Mouse (Mus musculus): ENCODE data around the gene Prtg. TPM values are rescaled to one million over a fixed set of nuclear protein-coding genes. Genes with fewer than 3 reads are reported as not detected.

Gene Prtg
- polyA plus RNA-seq, 1 experiment: not detected

DNA sequence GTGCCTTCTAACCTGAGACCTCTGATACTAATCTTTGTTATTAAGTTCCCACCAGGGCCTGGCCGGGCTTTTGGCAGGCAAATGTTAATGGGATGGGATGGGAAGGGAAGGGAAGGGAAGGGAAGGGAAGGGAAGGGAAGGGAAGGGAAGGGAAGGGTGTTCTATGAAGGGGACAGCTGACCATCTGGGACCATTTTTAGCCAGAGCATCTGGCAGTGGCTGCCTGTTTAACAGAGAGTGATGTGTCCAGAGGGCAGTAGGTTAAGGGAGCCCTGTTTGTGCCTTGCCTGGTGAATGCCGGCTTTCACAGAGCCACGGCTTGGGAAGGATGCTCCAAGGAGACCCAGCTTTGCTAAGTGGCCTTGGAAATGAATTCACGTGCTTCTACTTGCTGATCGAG lies 57.1 kb downstream of the Prtg start:
- Histone ChIP-seq H3K4me3 (ENCODE audit: insufficient read depth, low read depth, low read length) (no peak overlapping the region), H3K4me1 (ENCODE audit: control insufficient read depth, insufficient read depth, low read length) (no peaks in the 10 kb centered on the region), H3K27ac (ENCODE audit: insufficient read depth, low read depth, low read length) (no peak overlapping the region)
- 65% methylated on average over 5 of the region's 5 CpGs for WGBS
- TF ChIP-seq CTCF (IDR thresholded peaks at IDR 0.05; ENCODE audit: insufficient read depth, low read depth, low read length) (no peak), POLR2A (IDR thresholded peaks at IDR 0.05; ENCODE audit: insufficient read depth, low read depth, low read length) (no peak)

DNA sequence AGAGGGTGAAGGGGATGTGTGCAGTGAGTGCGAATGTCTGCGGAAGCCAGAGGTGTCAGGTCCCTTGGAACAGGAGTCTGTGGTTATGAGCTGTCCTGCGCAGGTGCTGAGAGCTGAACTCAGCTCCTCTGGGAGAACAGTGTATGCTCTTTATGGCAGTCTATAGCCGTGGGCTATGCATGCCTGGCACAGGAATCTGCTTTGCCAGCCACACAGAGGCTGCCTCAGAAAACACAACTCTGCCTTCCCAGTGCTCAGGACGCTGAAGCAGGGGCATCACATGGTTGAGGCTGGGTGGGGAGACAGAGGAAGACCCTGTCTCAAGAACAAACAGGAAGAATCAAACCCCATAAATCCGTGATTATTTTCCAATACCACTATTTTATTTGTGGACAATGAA lies 60.8 kb downstream of the Prtg start:
- TF ChIP-seq POLR2A (IDR thresholded peaks at IDR 0.05; ENCODE audit: insufficient read depth, low read depth, low read length) (no peak), CTCF (IDR thresholded peaks at IDR 0.05; ENCODE audit: insufficient read depth, low read depth, low read length) (no peak)
- H3K27ac ChIP-seq (ENCODE audit: insufficient read depth, low read depth, low read length): no peak overlapping the region
- no peaks in the 10 kb centered on the region; the same call in 1 of the 2 replicates for H3K4me1 ChIP-seq (ENCODE audit: control insufficient read depth, insufficient read depth, low read length)
- H3K4me3 ChIP-seq (ENCODE audit: insufficient read depth, low read depth, low read length): no peak overlapping the region
- WGBS: 84% methylated on average over 6 of the region's 6 CpGs

DNA sequence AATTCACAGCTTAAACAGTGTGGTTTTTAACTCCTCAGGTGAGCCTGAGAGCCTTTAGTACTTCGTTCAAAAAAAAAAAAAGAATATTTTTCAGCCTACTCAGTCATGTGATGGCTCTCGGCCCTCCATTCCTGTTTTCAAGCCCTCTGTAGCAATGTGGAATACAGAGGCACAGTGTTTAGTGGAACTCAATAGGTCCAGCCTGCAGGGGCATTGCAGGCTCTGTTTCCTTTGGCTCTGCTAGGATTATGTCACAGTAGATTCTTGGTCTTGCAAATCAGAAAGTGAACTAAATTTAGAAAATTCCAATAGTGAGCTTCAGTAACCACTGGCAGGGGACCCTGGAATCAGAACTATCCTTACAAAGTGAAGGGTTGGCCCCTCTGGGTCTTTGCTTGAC lies 62.1 kb downstream of the Prtg start:
- Histone ChIP-seq H3K27ac (ENCODE audit: insufficient read depth, low read depth, low read length) (no peak overlapping the region), H3K4me1 (ENCODE audit: control insufficient read depth, insufficient read depth, low read length) (no peaks in the 10 kb centered on the region; the same call in 1 of the 2 replicates), H3K4me3 (ENCODE audit: insufficient read depth, low read depth, low read length) (no peak overlapping the region)
- TF ChIP-seq POLR2A (IDR thresholded peaks at IDR 0.05; ENCODE audit: insufficient read depth, low read depth, low read length) (no peak), CTCF (IDR thresholded peaks at IDR 0.05; ENCODE audit: insufficient read depth, low read depth, low read length) (no peak)
- 52% methylated on average over 2 of the region's 2 CpGs for WGBS

DNA sequence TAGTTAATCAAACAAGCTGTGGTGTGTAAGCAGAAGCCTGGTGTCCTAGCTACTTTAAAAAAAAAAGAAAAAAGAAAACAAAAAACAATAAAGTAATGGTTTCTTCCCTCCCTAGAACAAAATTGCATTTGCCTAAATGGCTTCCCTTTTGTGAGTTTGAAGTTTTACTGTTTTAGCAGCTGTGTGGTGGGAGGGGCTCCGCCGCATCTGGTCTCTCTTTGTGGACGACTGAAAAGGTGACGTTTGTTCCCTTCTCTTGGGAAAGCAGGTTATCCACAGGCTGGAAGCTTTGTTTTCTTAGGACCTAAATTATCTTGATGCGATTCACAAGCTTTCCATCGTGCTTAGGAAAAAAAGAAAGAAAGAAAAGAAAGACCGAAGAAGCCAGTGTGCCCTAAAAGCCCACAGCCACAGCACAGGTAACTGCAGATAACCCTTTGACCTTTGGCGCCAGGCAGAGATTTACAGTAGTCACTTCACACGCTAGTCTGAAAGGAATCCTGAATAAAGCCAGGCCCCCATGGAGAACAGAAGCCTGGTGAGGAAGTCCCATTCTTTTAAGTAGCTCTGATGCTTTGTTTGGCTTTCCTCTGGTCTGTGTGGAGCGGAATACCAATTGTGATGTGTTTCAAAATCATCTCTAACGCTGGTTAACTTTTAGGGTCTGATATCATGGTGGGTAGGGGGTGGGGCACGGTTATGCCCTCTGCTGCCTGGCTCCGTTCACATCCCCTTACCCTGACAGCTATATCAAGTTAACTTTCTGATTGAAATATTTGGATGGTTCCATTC lies 65.0 kb downstream of the Prtg start:
- H3K4me3 ChIP-seq (ENCODE audit: insufficient read depth, low read depth, low read length): no peak overlapping the region

DNA sequence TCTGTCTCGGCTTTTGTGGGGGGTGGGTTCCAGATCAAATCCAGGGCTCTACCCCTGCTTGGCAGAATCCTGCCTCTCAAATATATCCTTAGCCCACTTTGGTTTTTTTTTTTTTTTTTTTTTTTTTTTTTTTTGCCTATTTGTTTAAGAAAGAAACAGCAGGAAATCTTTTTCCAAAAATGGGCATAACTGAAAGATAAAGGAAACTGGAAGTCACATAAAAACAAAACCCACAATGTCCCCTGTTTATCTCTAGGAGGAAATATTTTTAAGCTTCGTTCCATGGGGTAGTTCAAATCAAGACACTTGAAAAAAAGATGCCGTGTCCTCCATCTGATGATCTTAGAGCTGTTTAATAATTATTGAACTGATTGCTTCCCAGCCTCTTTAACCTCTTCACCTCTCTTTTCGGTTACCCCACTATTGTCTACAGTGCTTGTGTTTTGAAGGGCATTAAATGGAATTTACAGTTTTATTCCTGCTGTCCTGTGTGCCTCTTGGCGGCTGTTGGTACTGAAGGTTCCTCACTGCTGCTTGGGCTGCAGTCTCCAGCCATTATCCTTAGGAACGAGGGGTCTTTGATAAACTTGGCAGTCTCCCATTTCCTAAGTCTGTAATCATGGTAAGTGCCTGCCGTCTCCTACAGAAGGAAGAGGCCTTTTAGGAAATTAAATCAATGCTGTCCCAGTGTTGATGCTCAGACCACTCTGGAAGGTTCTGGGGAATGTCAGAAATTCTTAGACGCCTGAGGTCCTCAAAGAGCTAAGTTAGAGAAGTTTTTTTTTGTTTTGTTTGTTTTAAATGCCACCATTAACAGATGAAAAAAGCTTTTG lies 65.8 kb downstream of the Prtg start:
- H3K4me1 ChIP-seq (ENCODE audit: control insufficient read depth, insufficient read depth, low read length): no peaks in the 10 kb centered on the region; the same call in 1 of the 2 replicates
- WGBS: 47% methylated on average over 8 of the region's 8 CpGs
- no peak overlapping the region for H3K4me3 ChIP-seq (ENCODE audit: insufficient read depth, low read depth, low read length)
- TF ChIP-seq CTCF (IDR thresholded peaks at IDR 0.05; ENCODE audit: insufficient read depth, low read depth, low read length): no peak
- TF ChIP-seq POLR2A (IDR thresholded peaks at IDR 0.05; ENCODE audit: insufficient read depth, low read depth, low read length): no peak
- H3K27ac ChIP-seq (ENCODE audit: insufficient read depth, low read depth, low read length): no peak overlapping the region

More for the DNA sequence above, 65.0 kb downstream of the Prtg start:
- 24% methylated on average over 13 of the region's 13 CpGs for whole genome bisulfite sequencing
- no peaks in the 10 kb centered on the region; the same call in 1 of the 2 replicates for H3K4me1 ChIP-seq (ENCODE audit: control insufficient read depth, insufficient read depth, low read length)
- no peak overlapping the region for H3K27ac ChIP-seq (ENCODE audit: insufficient read depth, low read depth, low read length)
- TF ChIP-seq POLR2A (IDR thresholded peaks at IDR 0.05; ENCODE audit: insufficient read depth, low read depth, low read length) (no peak), CTCF (IDR thresholded peaks at IDR 0.05; ENCODE audit: insufficient read depth, low read depth, low read length) (no peak)

DNA sequence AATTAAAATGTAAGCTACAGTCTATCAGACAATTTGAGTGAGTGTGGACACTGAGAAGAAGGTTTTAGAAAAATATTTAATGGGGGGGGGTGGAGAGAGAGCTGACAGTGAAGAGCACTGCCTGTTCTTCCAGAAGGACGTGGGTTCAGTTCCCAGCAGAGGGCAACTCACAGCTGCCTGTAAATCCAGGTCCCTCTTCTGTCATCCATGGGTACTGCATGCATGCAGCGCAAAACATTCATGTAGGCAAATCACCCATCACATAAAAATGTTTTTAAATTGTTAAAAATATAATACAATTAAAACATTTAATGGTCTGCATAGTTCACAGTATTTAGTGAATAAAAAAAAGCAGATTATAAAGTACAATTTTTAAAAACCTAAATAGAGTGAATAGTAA lies 69.2 kb downstream of the Prtg start:
- TF ChIP-seq POLR2A (IDR thresholded peaks at IDR 0.05; ENCODE audit: insufficient read depth, low read depth, low read length) (no peak), CTCF (IDR thresholded peaks at IDR 0.05; ENCODE audit: insufficient read depth, low read depth, low read length) (no peak)
- H3K4me3 ChIP-seq (ENCODE audit: insufficient read depth, low read depth, low read length): no peak overlapping the region
- WGBS: 86% methylated on average over 2 of the region's 2 CpGs
- peaks cover 4% of the 10 kb centered on the region; the same call in 1 of the 2 replicates for H3K4me1 ChIP-seq (ENCODE audit: control insufficient read depth, insufficient read depth, low read length)
- no peak overlapping the region for H3K27ac ChIP-seq (ENCODE audit: insufficient read depth, low read depth, low read length)

DNA sequence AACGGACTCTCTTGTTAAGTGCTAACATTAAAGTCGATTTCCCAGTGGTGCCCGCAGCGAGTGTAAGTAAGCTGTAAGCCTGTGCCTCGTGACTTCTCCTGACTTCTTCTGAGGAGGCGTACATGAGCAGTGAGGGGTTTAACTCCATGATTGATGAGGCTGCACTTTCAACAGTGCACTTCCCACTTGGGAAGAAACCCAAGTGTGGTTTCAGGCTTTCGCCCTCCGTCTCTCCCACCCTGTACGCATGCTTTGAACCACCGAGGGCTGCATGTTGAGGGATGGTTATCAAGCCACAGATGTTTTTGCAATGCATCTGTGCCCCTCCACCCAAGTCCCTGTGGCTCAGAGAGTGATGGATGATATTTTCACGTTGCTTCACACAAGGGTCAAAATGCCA lies 71.2 kb downstream of the Prtg start:
- TF ChIP-seq CTCF (IDR thresholded peaks at IDR 0.05; ENCODE audit: insufficient read depth, low read depth, low read length) (no peak), POLR2A (IDR thresholded peaks at IDR 0.05; ENCODE audit: insufficient read depth, low read depth, low read length) (no peak)
- no peak overlapping the region for H3K27ac ChIP-seq (ENCODE audit: insufficient read depth, low read depth, low read length)
- WGBS: 59% methylated on average over 11 of the region's 11 CpGs
- peaks cover 4% of the 10 kb centered on the region; the same call in 1 of the 2 replicates for H3K4me1 ChIP-seq (ENCODE audit: control insufficient read depth, insufficient read depth, low read length)
- no peak overlapping the region for H3K4me3 ChIP-seq (ENCODE audit: insufficient read depth, low read depth, low read length)

DNA sequence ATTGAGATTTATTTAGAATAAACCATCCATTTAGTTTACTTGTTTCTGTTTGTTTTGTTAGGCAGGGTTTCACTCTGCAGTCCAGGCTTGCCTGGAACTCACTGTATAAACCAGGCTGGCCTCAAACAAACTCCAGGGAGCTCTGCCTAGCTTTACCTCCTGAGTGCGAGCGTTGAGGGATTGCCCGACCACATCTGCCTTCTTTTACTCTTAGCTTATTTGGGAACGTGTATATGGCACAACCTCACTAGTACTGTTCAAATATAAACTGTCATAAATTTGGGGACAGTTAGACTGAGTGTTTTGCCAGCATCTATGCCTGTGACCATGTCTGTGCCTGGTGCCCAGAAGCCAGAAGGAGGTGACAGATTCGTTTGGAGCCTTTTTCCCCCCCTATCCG lies 72.0 kb downstream of the Prtg start:
- Histone ChIP-seq H3K27ac (ENCODE audit: insufficient read depth, low read depth, low read length) (no peak overlapping the region), H3K4me3 (ENCODE audit: insufficient read depth, low read depth, low read length) (no peak overlapping the region), H3K4me1 (ENCODE audit: control insufficient read depth, insufficient read depth, low read length) (peaks cover 4% of the 10 kb centered on the region; the same call in 1 of the 2 replicates)
- 85% methylated on average over 6 of the region's 6 CpGs for WGBS
- TF ChIP-seq POLR2A (IDR thresholded peaks at IDR 0.05; ENCODE audit: insufficient read depth, low read depth, low read length) (no peak), CTCF (IDR thresholded peaks at IDR 0.05; ENCODE audit: insufficient read depth, low read depth, low read length) (no peak)

DNA sequence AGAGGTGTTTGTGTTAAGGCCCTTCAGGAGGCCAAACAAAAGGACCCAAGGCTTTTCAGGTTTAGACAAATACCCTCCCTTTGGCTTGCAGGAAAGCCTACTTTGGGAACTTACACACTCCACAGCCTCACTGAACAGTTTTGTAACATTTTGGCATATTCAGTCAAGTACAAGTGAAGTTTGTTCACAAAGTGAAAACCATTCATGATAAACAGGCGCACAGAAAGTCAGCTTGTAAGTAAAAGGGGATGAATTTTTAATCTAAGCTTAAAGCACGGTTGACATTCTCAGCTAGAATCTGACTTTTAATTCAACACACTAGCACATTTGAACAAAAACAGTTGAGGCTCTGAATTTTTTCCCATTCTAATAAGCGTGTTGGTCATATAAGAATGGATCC lies 72.9 kb downstream of the Prtg start:
- H3K27ac ChIP-seq (ENCODE audit: insufficient read depth, low read depth, low read length): no peak overlapping the region
- no peak overlapping the region for H3K4me3 ChIP-seq (ENCODE audit: insufficient read depth, low read depth, low read length)
- TF ChIP-seq POLR2A (IDR thresholded peaks at IDR 0.05; ENCODE audit: insufficient read depth, low read depth, low read length) (no peak), CTCF (IDR thresholded peaks at IDR 0.05; ENCODE audit: insufficient read depth, low read depth, low read length) (no peak)
- 90% methylated on average over 3 of the region's 3 CpGs for WGBS
- H3K4me1 ChIP-seq (ENCODE audit: control insufficient read depth, insufficient read depth, low read length): peaks cover 4% of the 10 kb centered on the region; the same call in 1 of the 2 replicates
